Mouse (Mus musculus) forebrain, embryonic 10.5 days (tissue): ENCODE measurements around the gene Gabrg1. TPM values are rescaled to one million over a fixed set of nuclear protein-coding genes. Genes with fewer than 3 reads are reported as not detected.
A peak's percentile ranks its signal among the peaks of the same experiment; 100 is the strongest.

Experiments
- DNase-seq: peaks from one replicate; pipeline ENCODE4 v3.0.0-alpha.2; 2017; ENCODE audit warnings: low spot score; ENCODE audit errors: extremely low spot score
- H3K27ac ChIP-seq: fragments of 300-500 bp; sonication (generic); 2 replicates; pipeline ENCODE4 v1.5.1; 2016; ENCODE audit warnings: mild to moderate bottlenecking
- H3K27me3 ChIP-seq: fragments of 300-500 bp; sonication (generic); 2 replicates; pipeline ENCODE4 v1.6.1; 2016; ENCODE audit warnings: mild to moderate bottlenecking; ENCODE audit not compliant: poor library complexity, severe bottlenecking
- H3K36me3 ChIP-seq: fragments of 300-500 bp; sonication (generic); replicated peaks from 2 replicates; pipeline ENCODE4 v1.6.1; 2016; ENCODE audit warnings: mild to moderate bottlenecking, moderate library complexity
- H3K4me1 ChIP-seq: fragments of 300-500 bp; sonication (generic); 2 replicates; pipeline ENCODE4 v1.6.1; 2016
- H3K4me3 ChIP-seq: fragments of 300-500 bp; sonication (generic); 2 replicates; pipeline ENCODE4 v1.5.1; 2016; ENCODE audit warnings: mild to moderate bottlenecking, moderate library complexity
- H3K9me3 ChIP-seq: fragments of 300-500 bp; sonication (generic); 2 replicates; pipeline ENCODE4 v1.6.1; 2016; ENCODE audit warnings: mild to moderate bottlenecking, moderate library complexity
- WGBS: fragments of 180-500 bp; shearing (Covaris S2); methylation state at CpG from one replicate; pipeline ENCODE4 v1.1.7; 2016; 5-methylcytosine and 5-hydroxymethylcytosine counted together
- polyA plus RNA-seq: library from polyadenylated mRNA; unstranded; fragments of >200 nt; fragmentation: Nextera tagmentation; extraction: Ambion mirVana; gene quantifications from 2 replicates; pipeline ENCODE4 v1.2.1, GENCODE M21; 2016

Gabrg1 gene
- 0.15 and 0.21 TPM in 2 replicates for polyA plus RNA-seq

GRCm38 (mm10) chr5:70842192-70843095 is at the start of gene Gabrg1:
Gene Gabrg1 (minus strand): TSS chr5:70842617.
- DNase-seq, result peak; percentile 38
- Histone ChIP-seq H3K27me3 (no peaks in the 10 kb centered on the region), H3K4me3 (peak within 1 kb of the TSS; percentile 56), H3K27ac (no peak within 1 kb of the TSS), H3K4me1 (peaks cover 17% of the 10 kb centered on the region), H3K36me3 (no peaks in the 10 kb centered on the region), H3K9me3 (no peaks in the 10 kb centered on the region)
- 3% methylated on average over 19 of the region's 19 CpGs for WGBS

- Histone ChIP-seq H3K4me3 (no peak overlapping the region), H3K27me3 (no peaks in the 10 kb centered on the region), H3K27ac (no peak overlapping the region), H3K4me1 (no peaks in the 10 kb centered on the region), H3K36me3 (no peaks in the 10 kb centered on the region), H3K9me3 (no peaks in the 10 kb centered on the region)
- 86% methylated on average over 3 of the region's 3 CpGs for WGBS
- DNase-seq, result no peak
Observed at GRCm38 (mm10) chr5:70884026-70884425, 41.6 kb upstream of the Gabrg1 start.

GRCm38 (mm10) chr5:70870081-70870480 is 27.7 kb upstream of the Gabrg1 start:
- WGBS, result 94% methylated on average over 1 of the region's 1 CpGs
- Histone ChIP-seq H3K9me3 (no peaks in the 10 kb centered on the region), H3K27me3 (no peaks in the 10 kb centered on the region), H3K36me3 (no peaks in the 10 kb centered on the region), H3K4me1 (no peaks in the 10 kb centered on the region), H3K4me3 (no peak overlapping the region), H3K27ac (no peak overlapping the region)
- no peak for DNase-seq

GRCm38 (mm10) chr5:70843096-70843734 is 798 bp upstream of the Gabrg1 start:
- peak; percentile 67 for DNase-seq
- no peaks in the 10 kb centered on the region for H3K36me3 ChIP-seq
- WGBS, result 11% methylated on average over 11 of the region's 11 CpGs
- H3K27me3 ChIP-seq, result no peaks in the 10 kb centered on the region
- peaks cover 17% of the 10 kb centered on the region for H3K4me1 ChIP-seq
- no peak overlapping the region for H3K27ac ChIP-seq
- no peaks in the 10 kb centered on the region for H3K9me3 ChIP-seq
- H3K4me3 ChIP-seq, result peak overlapping the region; percentile 56

GRCm38 (mm10) chr5:70818681-70819080 is 23.7 kb downstream of the Gabrg1 start:
- Histone ChIP-seq H3K4me1 (no peaks in the 10 kb centered on the region), H3K4me3 (no peak overlapping the region), H3K27ac (no peak overlapping the region), H3K27me3 (no peaks in the 10 kb centered on the region), H3K36me3 (no peaks in the 10 kb centered on the region), H3K9me3 (no peaks in the 10 kb centered on the region)
- DNase-seq, result no peak
- WGBS, result 92% methylated on average over 2 of the region's 2 CpGs

GRCm38 (mm10) chr5:70736156-70736555 is 106.3 kb downstream of the Gabrg1 start:
- Histone ChIP-seq H3K4me1 (no peaks in the 10 kb centered on the region), H3K9me3 (no peaks in the 10 kb centered on the region), H3K27ac (no peak overlapping the region), H3K36me3 (no peaks in the 10 kb centered on the region), H3K27me3 (no peaks in the 10 kb centered on the region), H3K4me3 (no peak overlapping the region)
- WGBS, result 95% methylated on average over 2 of the region's 2 CpGs
- DNase-seq, result no peak

- Histone ChIP-seq H3K4me1 (no peaks in the 10 kb centered on the region), H3K9me3 (no peaks in the 10 kb centered on the region), H3K36me3 (no peaks in the 10 kb centered on the region), H3K4me3 (no peak overlapping the region), H3K27me3 (no peaks in the 10 kb centered on the region), H3K27ac (no peak overlapping the region)
- DNase-seq, result no peak
Observed at GRCm38 (mm10) chr5:70704361-70704760, 138.1 kb downstream of the Gabrg1 start.
